Mouse (Mus musculus): ENCODE measurements at regions not wholly inside any gene's neighbourhood (a gene's known extent, or its start where the extent isn't known, plus 50 kb on each side); places are given as distances from the start of the nearest gene placed in this dataset.

- WGBS (ENCODE audit: insufficient replicate concordance), result 13% methylated on average over 1 of the region's 1 CpGs
- Histone ChIP-seq H3K9ac (ENCODE audit: low read depth, low read length) (no peak overlapping the region), H3K4me3 (ENCODE audit: low read depth, low read length) (no peak overlapping the region), H3K4me2 (ENCODE audit: low read depth, low read length) (no peak overlapping the region), H3K27me3 (ENCODE audit: control insufficient read depth, insufficient read depth, low read depth, low read length) (no peaks in the 10 kb centered on the region), H3K36me3 (ENCODE audit: control insufficient read depth, insufficient read depth) (no peaks in the 10 kb centered on the region), H3K4me1 (ENCODE audit: control insufficient read depth, low read depth, low read length) (no peaks in the 10 kb centered on the region), H3K9me3 (replicated peaks; ENCODE audit: control insufficient read depth, low read length) (no peaks in the 10 kb centered on the region), H3K27ac (ENCODE audit: low read length) (no peak overlapping the region)
- ATAC-seq (ENCODE audit: low read depth), result no peak
Measured at GRCm38 (mm10) chr3:80207022-80207421, 322.7 kb downstream of the Fam198b start.

DNA sequence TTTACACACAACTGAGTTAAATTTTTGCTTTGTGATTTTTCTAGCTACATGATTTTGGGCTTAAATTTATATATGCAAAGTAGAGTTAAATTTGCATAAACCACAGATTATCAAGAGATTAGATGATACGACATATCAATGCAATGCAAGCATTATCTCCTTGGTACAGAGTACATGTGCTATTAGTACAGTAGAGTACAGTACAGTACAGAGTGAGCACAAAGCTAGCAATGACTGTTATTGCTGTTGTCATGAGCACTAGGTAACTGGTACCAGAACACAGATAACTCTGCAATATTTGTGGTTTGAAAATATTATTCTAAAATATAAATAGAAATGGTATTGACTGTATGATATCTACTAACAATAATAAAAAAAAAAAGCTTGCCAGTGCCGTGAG lies 323.7 kb downstream of the Fam198b start:
- Histone ChIP-seq H3K9me3 (replicated peaks; ENCODE audit: control insufficient read depth, low read length) (no peaks in the 10 kb centered on the region), H3K4me2 (ENCODE audit: low read depth, low read length) (no peak overlapping the region), H3K4me3 (ENCODE audit: low read depth, low read length) (no peak overlapping the region), H3K4me1 (ENCODE audit: control insufficient read depth, low read depth, low read length) (no peaks in the 10 kb centered on the region), H3K36me3 (ENCODE audit: control insufficient read depth, insufficient read depth) (no peaks in the 10 kb centered on the region), H3K9ac (ENCODE audit: low read depth, low read length) (no peak overlapping the region), H3K27me3 (ENCODE audit: control insufficient read depth, insufficient read depth, low read depth, low read length) (no peaks in the 10 kb centered on the region), H3K27ac (ENCODE audit: low read length) (no peak overlapping the region)
- WGBS (ENCODE audit: insufficient replicate concordance), result 57% methylated on average over 2 of the region's 2 CpGs
- ATAC-seq (ENCODE audit: low read depth), result no peak

GRCm38 (mm10) chr3:80209596-80209995 lies 325.3 kb downstream of the Fam198b start:
- no peak overlapping the region for H3K27ac ChIP-seq (ENCODE audit: low read length)
- ATAC-seq (ENCODE audit: low read depth), result no peak
- H3K9ac ChIP-seq (ENCODE audit: low read depth, low read length), result no peak overlapping the region
- H3K36me3 ChIP-seq (ENCODE audit: control insufficient read depth, insufficient read depth), result no peaks in the 10 kb centered on the region
- H3K27me3 ChIP-seq (ENCODE audit: control insufficient read depth, insufficient read depth, low read depth, low read length), result no peaks in the 10 kb centered on the region
- no peaks in the 10 kb centered on the region for H3K9me3 ChIP-seq (replicated peaks; ENCODE audit: control insufficient read depth, low read length)
- no peak overlapping the region for H3K4me2 ChIP-seq (ENCODE audit: low read depth, low read length)
- no peak overlapping the region for H3K4me3 ChIP-seq (ENCODE audit: low read depth, low read length)
- H3K4me1 ChIP-seq (ENCODE audit: control insufficient read depth, low read depth, low read length), result no peaks in the 10 kb centered on the region

GRCm38 (mm10) chr3:80211323-80212109 lies 327.2 kb downstream of the Fam198b start:
- ATAC-seq (ENCODE audit: low read depth), result no peak
- H3K4me1 ChIP-seq (ENCODE audit: control insufficient read depth, low read depth, low read length), result no peaks in the 10 kb centered on the region
- H3K36me3 ChIP-seq (ENCODE audit: control insufficient read depth, insufficient read depth), result no peaks in the 10 kb centered on the region
- H3K27ac ChIP-seq (ENCODE audit: low read length), result no peak overlapping the region
- no peaks in the 10 kb centered on the region for H3K27me3 ChIP-seq (ENCODE audit: control insufficient read depth, insufficient read depth, low read depth, low read length)
- no peaks in the 10 kb centered on the region for H3K9me3 ChIP-seq (replicated peaks; ENCODE audit: control insufficient read depth, low read length)
- H3K4me2 ChIP-seq (ENCODE audit: low read depth, low read length), result no peak overlapping the region
- H3K9ac ChIP-seq (ENCODE audit: low read depth, low read length), result no peak overlapping the region
- WGBS (ENCODE audit: insufficient replicate concordance), result 48% methylated on average over 3 of the region's 3 CpGs
- no peak overlapping the region for H3K4me3 ChIP-seq (ENCODE audit: low read depth, low read length)

DNA sequence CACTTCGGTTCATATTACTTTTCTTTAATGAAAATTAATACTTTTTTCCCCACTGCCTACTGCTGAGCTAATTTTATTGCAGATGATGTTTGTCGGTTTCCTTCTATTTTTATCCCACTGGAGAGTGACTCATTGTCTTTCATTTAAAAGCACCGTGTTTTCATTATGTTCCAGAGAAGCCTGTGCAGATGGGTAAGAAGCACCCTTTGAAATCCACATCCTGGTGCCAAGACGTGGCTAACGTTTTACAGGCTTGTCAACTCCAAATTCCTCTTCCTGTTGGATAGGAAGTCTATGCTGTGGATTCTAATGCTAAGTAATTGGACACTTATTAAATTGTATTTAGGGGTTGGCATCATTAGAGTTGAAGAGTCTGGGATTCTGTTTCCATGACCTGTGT lies 364.3 kb downstream of the Fam198b start:
- ATAC-seq (ENCODE audit: low read depth), result no peak
- Histone ChIP-seq H3K27me3 (ENCODE audit: control insufficient read depth, insufficient read depth, low read depth, low read length) (no peaks in the 10 kb centered on the region), H3K9me3 (replicated peaks; ENCODE audit: control insufficient read depth, low read length) (no peaks in the 10 kb centered on the region), H3K4me3 (ENCODE audit: low read depth, low read length) (no peak overlapping the region), H3K36me3 (ENCODE audit: control insufficient read depth, insufficient read depth) (no peaks in the 10 kb centered on the region), H3K4me2 (ENCODE audit: low read depth, low read length) (no peak overlapping the region), H3K9ac (ENCODE audit: low read depth, low read length) (no peak overlapping the region), H3K27ac (ENCODE audit: low read length) (no peak overlapping the region), H3K4me1 (ENCODE audit: control insufficient read depth, low read depth, low read length) (no peaks in the 10 kb centered on the region)
- 32% methylated on average over 5 of the region's 5 CpGs for WGBS (ENCODE audit: insufficient replicate concordance)

DNA sequence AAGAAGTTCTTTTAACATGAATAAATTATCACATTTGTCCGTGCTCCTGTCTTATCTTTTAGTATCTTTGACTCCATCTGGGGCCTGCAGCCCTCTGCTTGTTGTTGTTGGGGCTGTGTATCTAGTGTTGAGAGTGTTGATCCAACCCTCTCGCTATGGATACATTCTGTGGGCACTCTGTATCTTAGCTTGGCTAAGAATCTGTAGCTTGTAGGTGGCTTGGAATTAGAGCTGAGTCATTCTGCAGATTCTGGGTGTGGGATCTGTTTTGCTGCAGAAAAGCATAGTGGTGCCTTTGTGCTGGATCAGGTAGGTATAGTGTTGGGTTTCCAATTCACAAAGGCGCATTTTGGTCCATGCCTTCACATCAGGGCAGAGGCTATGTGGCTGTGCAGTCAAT lies 365.6 kb downstream of the Fam198b start:
- ATAC-seq (ENCODE audit: low read depth), result no peak
- Histone ChIP-seq H3K4me3 (ENCODE audit: low read depth, low read length) (no peak overlapping the region), H3K27ac (ENCODE audit: low read length) (no peak overlapping the region), H3K27me3 (ENCODE audit: control insufficient read depth, insufficient read depth, low read depth, low read length) (no peaks in the 10 kb centered on the region), H3K9me3 (replicated peaks; ENCODE audit: control insufficient read depth, low read length) (no peaks in the 10 kb centered on the region), H3K4me2 (ENCODE audit: low read depth, low read length) (no peak overlapping the region), H3K36me3 (ENCODE audit: control insufficient read depth, insufficient read depth) (no peaks in the 10 kb centered on the region), H3K9ac (ENCODE audit: low read depth, low read length) (no peak overlapping the region), H3K4me1 (ENCODE audit: control insufficient read depth, low read depth, low read length) (no peaks in the 10 kb centered on the region)
- 39% methylated on average over 3 of the region's 3 CpGs for WGBS (ENCODE audit: insufficient replicate concordance)

- ATAC-seq (ENCODE audit: low read depth), result no peak
- Histone ChIP-seq H3K9ac (ENCODE audit: low read depth, low read length) (no peak overlapping the region), H3K4me3 (ENCODE audit: low read depth, low read length) (no peak overlapping the region), H3K4me2 (ENCODE audit: low read depth, low read length) (no peak overlapping the region), H3K9me3 (replicated peaks; ENCODE audit: control insufficient read depth, low read length) (no peaks in the 10 kb centered on the region), H3K36me3 (ENCODE audit: control insufficient read depth, insufficient read depth) (no peaks in the 10 kb centered on the region), H3K27ac (ENCODE audit: low read length) (no peak overlapping the region), H3K4me1 (ENCODE audit: control insufficient read depth, low read depth, low read length) (no peaks in the 10 kb centered on the region), H3K27me3 (ENCODE audit: control insufficient read depth, insufficient read depth, low read depth, low read length) (no peaks in the 10 kb centered on the region)
- WGBS (ENCODE audit: insufficient replicate concordance), result 49% methylated on average over 3 of the region's 3 CpGs
Measured at GRCm38 (mm10) chr3:80255304-80255703, 371.0 kb downstream of the Fam198b start.

- H3K9ac ChIP-seq (ENCODE audit: low read depth, low read length), result no peak overlapping the region
- no peak overlapping the region for H3K4me2 ChIP-seq (ENCODE audit: low read depth, low read length)
- H3K4me3 ChIP-seq (ENCODE audit: low read depth, low read length), result no peak overlapping the region
- H3K27me3 ChIP-seq (ENCODE audit: control insufficient read depth, insufficient read depth, low read depth, low read length), result no peaks in the 10 kb centered on the region
- no peak for ATAC-seq (ENCODE audit: low read depth)
- H3K4me1 ChIP-seq (ENCODE audit: control insufficient read depth, low read depth, low read length), result no peaks in the 10 kb centered on the region
- WGBS (ENCODE audit: insufficient replicate concordance), result 60% methylated on average over 3 of the region's 3 CpGs
- H3K36me3 ChIP-seq (ENCODE audit: control insufficient read depth, insufficient read depth), result no peaks in the 10 kb centered on the region
- no peaks in the 10 kb centered on the region for H3K9me3 ChIP-seq (replicated peaks; ENCODE audit: control insufficient read depth, low read length)
- H3K27ac ChIP-seq (ENCODE audit: low read length), result no peak overlapping the region
Measured at GRCm38 (mm10) chr3:80256383-80256782, 372.1 kb downstream of the Fam198b start.

DNA sequence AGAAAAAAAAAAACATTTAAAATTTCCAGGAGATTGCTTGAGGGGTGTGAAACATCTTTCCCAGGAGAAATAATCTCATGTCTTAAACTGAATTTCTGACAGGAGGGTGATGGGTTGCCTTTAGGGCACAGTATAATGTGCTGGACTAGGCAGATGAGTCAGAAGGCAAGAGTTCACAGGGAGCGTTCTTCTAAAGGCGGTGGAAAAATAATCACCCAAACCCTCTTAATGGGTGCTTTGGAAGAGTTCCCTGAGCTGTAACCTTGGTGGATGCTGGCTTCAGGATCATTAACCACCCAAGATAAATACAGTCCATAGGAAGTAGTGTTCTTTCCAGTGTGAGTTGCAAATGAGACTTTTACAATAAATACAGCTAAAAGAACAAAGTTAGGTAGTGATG lies 378.8 kb downstream of the Fam198b start:
- Histone ChIP-seq H3K4me3 (ENCODE audit: low read depth, low read length) (no peak overlapping the region), H3K9ac (ENCODE audit: low read depth, low read length) (no peak overlapping the region), H3K36me3 (ENCODE audit: control insufficient read depth, insufficient read depth) (no peaks in the 10 kb centered on the region), H3K4me1 (ENCODE audit: control insufficient read depth, low read depth, low read length) (no peaks in the 10 kb centered on the region), H3K9me3 (replicated peaks; ENCODE audit: control insufficient read depth, low read length) (no peaks in the 10 kb centered on the region), H3K27ac (ENCODE audit: low read length) (no peak overlapping the region), H3K4me2 (ENCODE audit: low read depth, low read length) (no peak overlapping the region), H3K27me3 (ENCODE audit: control insufficient read depth, insufficient read depth, low read depth, low read length) (no peaks in the 10 kb centered on the region)
- no peak for ATAC-seq (ENCODE audit: low read depth)
- WGBS (ENCODE audit: insufficient replicate concordance), result 72% methylated on average over 2 of the region's 2 CpGs
